Mouse (Mus musculus): ENCODE data around the gene Gm20388. TPM values are rescaled to one million over a fixed set of nuclear protein-coding genes. Genes with fewer than 3 reads are reported as not detected.

The Gm20388 gene
- polyA plus RNA-seq, 1 experiment from 2014 or later, result not detected

DNA sequence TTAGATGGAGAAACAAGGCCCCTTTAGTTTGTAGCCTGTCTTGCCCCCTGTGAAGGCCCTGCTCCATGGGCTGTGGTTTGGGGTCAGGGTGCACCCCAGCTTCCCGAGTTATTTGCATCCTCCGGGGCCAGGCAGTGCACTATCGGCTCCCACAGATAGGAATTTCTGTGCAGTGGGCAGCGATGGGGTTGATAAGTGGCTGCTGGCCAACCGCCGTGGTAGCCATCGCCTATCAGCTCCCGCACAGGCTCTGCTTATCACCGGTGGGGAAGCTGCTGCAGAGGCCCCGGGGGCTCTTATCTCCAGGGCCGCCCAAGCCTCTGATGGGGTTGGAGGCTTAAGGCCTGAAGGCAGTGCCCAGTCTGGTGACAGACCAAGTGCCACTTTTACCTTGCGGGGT, 2398.6 kb downstream of the Gm20388 start:
- Histone ChIP-seq H3K4me3 (ENCODE audit: low read depth, low read length) (no peak overlapping the region), H3K9me3 (ENCODE audit: control insufficient read depth, low read length) (no peaks in the 10 kb centered on the region), H3K4me2 (ENCODE audit: low read depth, severe bottlenecking) (no peak overlapping the region), H3K27me3 (ENCODE audit: control insufficient read depth, insufficient read depth, low read length) (no peaks in the 10 kb centered on the region), H3K36me3 (ENCODE audit: control insufficient read depth, insufficient read depth, low read length) (no peaks in the 10 kb centered on the region; the same call in 1 of the 2 replicates), H3K9ac (ENCODE audit: low read length) (no peak overlapping the region), H3K4me1 (ENCODE audit: control insufficient read depth, insufficient read depth, low read length) (no peaks in the 10 kb centered on the region), H3K27ac (replicated peaks; ENCODE audit: low read depth, low read length) (no peak overlapping the region)
- WGBS, result 82% methylated on average over 12 of the region's 12 CpGs
- DNase-seq (ENCODE audit: low spot score), result no peak
- ATAC-seq (ENCODE audit: insufficient number of reproducible peaks, low FRiP score, low TSS enrichment, low read depth), result no peak

DNA sequence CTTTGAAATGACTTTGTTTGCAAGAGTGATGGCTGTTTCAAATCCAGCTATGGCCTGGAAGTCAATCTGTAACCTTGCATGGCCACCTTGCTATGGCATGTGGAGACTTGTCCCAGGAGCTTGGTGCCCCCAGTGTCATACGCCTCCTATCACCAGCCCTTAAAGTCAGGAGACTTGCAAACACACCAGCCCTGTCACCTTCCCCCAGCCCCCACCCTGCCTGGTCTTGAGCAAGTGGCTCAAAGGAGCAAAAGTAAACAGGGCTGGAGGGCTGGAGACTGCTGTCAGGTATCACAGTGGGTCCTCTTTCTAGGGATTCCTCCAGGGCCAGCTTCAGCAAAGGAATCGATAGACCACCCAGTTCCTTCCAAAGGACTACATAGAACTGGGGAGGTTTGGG, 2400.5 kb downstream of the Gm20388 start:
- H3K4me2 ChIP-seq (ENCODE audit: low read depth, severe bottlenecking), result no peak overlapping the region
- H3K27ac ChIP-seq (replicated peaks; ENCODE audit: low read depth, low read length), result no peak overlapping the region

DNA sequence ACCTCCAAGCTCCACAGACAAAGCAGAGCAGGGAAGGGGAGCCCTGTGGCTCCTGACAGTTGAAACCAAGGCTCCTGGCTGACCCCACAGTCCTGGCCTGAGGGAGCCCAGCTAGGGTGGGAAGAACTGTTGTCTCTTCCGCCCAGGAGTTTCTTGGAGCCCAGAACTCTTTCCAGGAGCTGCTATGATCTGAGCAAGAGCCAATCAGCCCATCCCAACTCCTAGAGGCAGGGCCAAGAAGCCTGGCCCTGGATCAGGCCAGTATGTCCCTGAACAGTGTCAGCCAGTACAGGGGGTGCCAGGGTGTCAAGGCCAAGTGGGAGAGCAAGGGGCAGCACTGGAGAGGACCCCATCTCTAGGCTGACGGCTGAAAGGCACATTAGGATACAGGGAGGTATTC, 2401.9 kb downstream of the Gm20388 start:
- Histone ChIP-seq H3K4me3 (ENCODE audit: low read depth, low read length) (no peak overlapping the region), H3K9me3 (ENCODE audit: control insufficient read depth, low read length) (no peaks in the 10 kb centered on the region), H3K4me1 (ENCODE audit: control insufficient read depth, insufficient read depth, low read length) (peaks cover 6% of the 10 kb centered on the region; the same call in 1 of the 2 replicates), H3K27me3 (ENCODE audit: control insufficient read depth, insufficient read depth, low read length) (no peaks in the 10 kb centered on the region), H3K9ac (ENCODE audit: low read length) (no peak overlapping the region), H3K27ac (replicated peaks; ENCODE audit: low read depth, low read length) (no peak overlapping the region), H3K36me3 (ENCODE audit: control insufficient read depth, insufficient read depth, low read length) (no peaks in the 10 kb centered on the region; the same call in 1 of the 2 replicates), H3K4me2 (ENCODE audit: low read depth, severe bottlenecking) (no peak overlapping the region)
- WGBS, result 77% methylated on average over 2 of the region's 2 CpGs
- DNase-seq (ENCODE audit: low spot score), result no peak
- ATAC-seq (ENCODE audit: insufficient number of reproducible peaks, low FRiP score, low TSS enrichment, low read depth), result no peak

More for the DNA sequence above, 2400.5 kb downstream of the Gm20388 start:
- Histone ChIP-seq H3K9me3 (ENCODE audit: control insufficient read depth, low read length) (no peaks in the 10 kb centered on the region), H3K4me3 (ENCODE audit: low read depth, low read length) (no peak overlapping the region), H3K36me3 (ENCODE audit: control insufficient read depth, insufficient read depth, low read length) (no peaks in the 10 kb centered on the region; the same call in 1 of the 2 replicates), H3K4me1 (ENCODE audit: control insufficient read depth, insufficient read depth, low read length) (peaks cover 6% of the 10 kb centered on the region; the same call in 1 of the 2 replicates), H3K27me3 (ENCODE audit: control insufficient read depth, insufficient read depth, low read length) (no peaks in the 10 kb centered on the region), H3K9ac (ENCODE audit: low read length) (no peak overlapping the region)
- DNase-seq (ENCODE audit: low spot score) (no peak), ATAC-seq (ENCODE audit: insufficient number of reproducible peaks, low FRiP score, low TSS enrichment, low read depth) (no peak)
- WGBS, result 80% methylated on average over 2 of the region's 2 CpGs

DNA sequence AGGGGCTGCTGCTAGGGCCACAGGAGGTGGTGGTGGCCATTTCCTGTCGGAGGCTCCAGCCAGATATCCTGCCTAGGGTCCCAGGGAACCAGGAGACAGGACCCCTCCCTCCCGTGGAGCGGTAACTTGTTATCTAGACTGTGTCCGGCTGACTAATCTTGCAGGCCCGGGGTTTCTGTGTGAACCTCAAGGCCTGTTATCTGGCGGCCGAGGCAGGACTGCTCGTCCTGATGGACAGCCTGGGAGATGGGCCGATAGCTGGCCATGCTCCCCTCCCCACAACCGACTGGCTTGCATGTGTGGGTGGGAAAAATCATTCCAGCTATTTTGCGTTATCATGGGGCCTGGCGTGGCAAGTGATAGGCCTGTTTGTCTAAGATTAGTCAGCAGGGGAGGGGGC, 2402.7 kb downstream of the Gm20388 start:
- no peak for DNase-seq (ENCODE audit: low spot score)
- Histone ChIP-seq H3K4me2 (ENCODE audit: low read depth, severe bottlenecking) (no peak overlapping the region; the same call in 1 of the 2 replicates), H3K4me3 (ENCODE audit: low read depth, low read length) (no peak overlapping the region), H3K27me3 (ENCODE audit: control insufficient read depth, insufficient read depth, low read length) (no peaks in the 10 kb centered on the region), H3K9me3 (ENCODE audit: control insufficient read depth, low read length) (no peaks in the 10 kb centered on the region), H3K9ac (ENCODE audit: low read length) (no peak overlapping the region), H3K27ac (replicated peaks; ENCODE audit: low read depth, low read length) (no peak overlapping the region), H3K36me3 (ENCODE audit: control insufficient read depth, insufficient read depth, low read length) (no peaks in the 10 kb centered on the region; the same call in 1 of the 2 replicates), H3K4me1 (ENCODE audit: control insufficient read depth, insufficient read depth, low read length) (peaks cover 6% of the 10 kb centered on the region; the same call in 1 of the 2 replicates)
- WGBS, result 58% methylated on average over 12 of the region's 12 CpGs
- no peak for ATAC-seq (ENCODE audit: insufficient number of reproducible peaks, low FRiP score, low TSS enrichment, low read depth)

DNA sequence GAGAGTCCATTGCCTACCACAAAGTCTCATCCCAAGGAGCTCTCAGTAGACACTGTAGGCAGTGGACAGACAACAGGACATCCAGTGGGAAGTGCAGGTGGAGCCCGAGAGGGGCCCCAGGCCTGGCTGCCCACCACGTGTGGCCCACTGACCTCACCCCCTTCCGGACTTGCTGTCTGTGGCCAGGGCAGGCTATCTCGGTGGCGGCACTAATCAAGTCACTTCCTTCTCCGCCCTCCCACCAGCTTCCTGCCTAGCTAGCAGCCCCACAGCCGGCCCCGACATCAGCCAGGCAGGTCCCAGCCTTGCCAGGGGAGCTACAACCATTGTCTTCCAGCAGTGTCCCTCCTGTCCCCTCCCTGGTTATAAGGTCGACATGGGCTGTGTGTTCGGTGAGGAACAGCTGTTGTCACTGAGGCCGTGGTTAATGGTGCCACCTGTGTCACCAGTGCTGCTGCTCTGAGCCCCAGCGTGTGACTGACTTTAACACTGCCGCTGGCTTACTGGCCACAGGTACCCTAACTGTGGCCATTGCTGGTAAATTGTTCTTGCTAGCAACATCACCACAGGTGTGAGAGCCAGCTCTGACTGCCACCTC, 2404.4 kb downstream of the Gm20388 start:
- Histone ChIP-seq H3K9me3 (ENCODE audit: control insufficient read depth, low read length) (no peaks in the 10 kb centered on the region), H3K4me1 (ENCODE audit: control insufficient read depth, insufficient read depth, low read length) (peaks cover 6% of the 10 kb centered on the region; the same call in 1 of the 2 replicates), H3K4me2 (ENCODE audit: low read depth, severe bottlenecking) (no peak overlapping the region), H3K9ac (ENCODE audit: low read length) (no peak overlapping the region), H3K27ac (replicated peaks; ENCODE audit: low read depth, low read length) (no peak overlapping the region), H3K27me3 (ENCODE audit: control insufficient read depth, insufficient read depth, low read length) (no peaks in the 10 kb centered on the region), H3K36me3 (ENCODE audit: control insufficient read depth, insufficient read depth, low read length) (no peaks in the 10 kb centered on the region; the same call in 1 of the 2 replicates), H3K4me3 (ENCODE audit: low read depth, low read length) (no peak overlapping the region)
- no peak for ATAC-seq (ENCODE audit: insufficient number of reproducible peaks, low FRiP score, low TSS enrichment, low read depth)
- WGBS, result 52% methylated on average over 13 of the region's 13 CpGs
- DNase-seq (ENCODE audit: low spot score), result no peak

DNA sequence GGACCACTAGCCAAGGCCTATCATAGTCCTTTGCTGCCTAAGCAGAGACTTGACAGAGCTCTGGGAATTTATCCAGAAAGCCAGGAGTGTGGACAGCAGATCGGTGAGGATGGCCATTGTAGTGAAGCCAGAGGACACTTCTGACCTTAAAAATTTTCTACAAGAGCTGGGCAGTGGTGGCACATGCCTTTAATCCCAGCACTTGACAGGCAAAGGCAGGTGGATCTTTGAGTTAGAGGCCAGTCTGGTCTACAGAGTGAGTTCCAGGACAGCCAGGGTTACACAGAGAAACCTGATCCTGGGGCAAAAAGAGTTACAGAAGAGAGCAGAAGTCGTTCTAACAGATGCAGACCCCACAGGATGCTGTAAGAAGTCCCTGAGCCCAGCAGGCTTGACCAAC, 2405.8 kb downstream of the Gm20388 start:
- H3K4me2 ChIP-seq (ENCODE audit: low read depth, severe bottlenecking), result no peak overlapping the region
- H3K9ac ChIP-seq (ENCODE audit: low read length), result no peak overlapping the region
- H3K36me3 ChIP-seq (ENCODE audit: control insufficient read depth, insufficient read depth, low read length), result no peaks in the 10 kb centered on the region; the same call in 1 of the 2 replicates
- H3K9me3 ChIP-seq (ENCODE audit: control insufficient read depth, low read length), result no peaks in the 10 kb centered on the region
- H3K27ac ChIP-seq (replicated peaks; ENCODE audit: low read depth, low read length), result no peak overlapping the region
- H3K4me3 ChIP-seq (ENCODE audit: low read depth, low read length), result no peak overlapping the region
- no peaks in the 10 kb centered on the region for H3K27me3 ChIP-seq (ENCODE audit: control insufficient read depth, insufficient read depth, low read length)
- WGBS, result 47% methylated on average over 2 of the region's 2 CpGs
- H3K4me1 ChIP-seq (ENCODE audit: control insufficient read depth, insufficient read depth, low read length), result peaks cover 6% of the 10 kb centered on the region
- no peak for DNase-seq (ENCODE audit: low spot score)
- no peak for ATAC-seq (ENCODE audit: insufficient number of reproducible peaks, low FRiP score, low TSS enrichment, low read depth)

DNA sequence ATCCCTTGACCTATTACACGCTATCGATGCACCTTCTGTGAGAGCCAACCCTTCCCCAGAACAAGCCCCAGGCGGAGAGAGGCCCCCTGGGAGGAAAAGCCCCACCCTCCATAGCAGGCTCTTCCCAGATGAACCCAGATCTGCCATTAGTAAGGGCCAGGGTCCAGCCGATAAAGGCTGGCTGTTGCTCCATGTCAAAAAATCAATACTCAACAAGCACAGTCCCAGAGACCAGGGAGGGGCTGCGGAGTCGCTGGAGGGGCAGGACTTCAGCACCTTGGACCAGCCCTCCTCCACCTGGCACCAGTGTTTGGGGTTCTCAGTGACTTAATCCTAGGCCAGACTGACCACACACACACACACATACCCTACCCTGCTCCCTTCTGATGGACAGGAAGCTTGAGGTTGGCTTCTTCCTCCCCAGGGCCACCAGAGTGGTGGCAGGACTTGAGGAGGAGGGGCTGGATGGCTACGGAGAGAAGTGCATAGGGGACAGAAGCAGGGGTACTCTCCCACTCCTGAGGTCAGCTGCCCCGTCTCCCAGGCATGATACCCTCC, 2407.4 kb downstream of the Gm20388 start:
- H3K36me3 ChIP-seq (ENCODE audit: control insufficient read depth, insufficient read depth, low read length), result no peaks in the 10 kb centered on the region
- H3K9ac ChIP-seq (ENCODE audit: low read length), result no peak overlapping the region
- H3K27me3 ChIP-seq (ENCODE audit: control insufficient read depth, insufficient read depth, low read length), result no peaks in the 10 kb centered on the region
- peaks cover 6% of the 10 kb centered on the region for H3K4me1 ChIP-seq (ENCODE audit: control insufficient read depth, insufficient read depth, low read length)
- WGBS, result 63% methylated on average over 8 of the region's 8 CpGs
- no peak overlapping the region for H3K27ac ChIP-seq (replicated peaks; ENCODE audit: low read depth, low read length)
- H3K4me2 ChIP-seq (ENCODE audit: low read depth, severe bottlenecking), result no peak overlapping the region
- H3K4me3 ChIP-seq (ENCODE audit: low read depth, low read length), result no peak overlapping the region
- DNase-seq (ENCODE audit: low spot score) (no peak), ATAC-seq (ENCODE audit: insufficient number of reproducible peaks, low FRiP score, low TSS enrichment, low read depth) (no peak)
- no peaks in the 10 kb centered on the region for H3K9me3 ChIP-seq (ENCODE audit: control insufficient read depth, low read length)

DNA sequence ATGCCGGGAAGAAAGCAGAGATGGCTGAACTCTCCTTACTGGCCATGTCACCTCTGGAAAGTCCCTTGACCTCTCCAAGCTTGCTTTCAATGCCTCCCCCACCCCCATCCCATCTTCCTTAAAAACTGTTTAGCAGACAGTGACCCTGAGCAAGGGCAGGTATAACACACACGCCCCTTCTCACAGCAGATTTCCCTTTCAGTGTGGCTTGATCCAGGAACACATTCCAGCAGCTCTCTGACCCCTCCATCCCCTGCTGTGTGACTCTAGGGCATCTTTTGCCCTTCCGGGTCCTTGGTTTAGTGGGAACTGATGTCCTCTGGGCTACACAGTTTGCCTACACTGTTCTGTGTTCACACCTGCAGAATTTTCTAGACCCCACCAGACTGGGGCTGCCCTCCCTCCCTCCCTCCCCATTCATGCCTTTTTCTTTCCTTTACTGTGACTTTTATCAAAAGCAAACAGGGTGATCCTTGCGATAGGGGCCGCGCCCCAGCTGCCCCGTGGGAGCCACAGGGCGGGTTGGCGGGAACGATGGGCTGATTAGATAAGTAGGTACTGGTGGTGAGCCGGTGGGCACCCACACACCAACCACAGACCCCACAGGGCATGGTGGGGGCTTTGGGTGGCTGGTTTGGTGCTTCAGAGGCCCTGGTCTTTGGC, 2408.5 kb downstream of the Gm20388 start:
- Histone ChIP-seq H3K9me3 (ENCODE audit: control insufficient read depth, low read length) (no peaks in the 10 kb centered on the region), H3K27ac (replicated peaks; ENCODE audit: low read depth, low read length) (no peak overlapping the region), H3K27me3 (ENCODE audit: control insufficient read depth, insufficient read depth, low read length) (no peaks in the 10 kb centered on the region), H3K4me3 (ENCODE audit: low read depth, low read length) (no peak overlapping the region), H3K36me3 (ENCODE audit: control insufficient read depth, insufficient read depth, low read length) (no peaks in the 10 kb centered on the region), H3K4me1 (ENCODE audit: control insufficient read depth, insufficient read depth, low read length) (peaks cover 6% of the 10 kb centered on the region), H3K4me2 (ENCODE audit: low read depth, severe bottlenecking) (no peak overlapping the region), H3K9ac (ENCODE audit: low read length) (no peak overlapping the region)
- ATAC-seq (ENCODE audit: insufficient number of reproducible peaks, low FRiP score, low TSS enrichment, low read depth) (no peak), DNase-seq (ENCODE audit: low spot score) (no peak)
- WGBS, result 78% methylated on average over 11 of the region's 11 CpGs
